In genomic region chr1:86569292-86569860, GRCm38 (mm10) we compare ENCODE assay signal across 25 mouse cellular contexts.
"Had no signal": no experiment of that assay in that cellular context is flagged by ENCODE, and none has a peak within 500 bp of the region (broad histone marks: within the 10 kb centered on the region; RNA-seq: fewer than 3 reads in every experiment).

No protein-coding gene starts in this region.

- H3K9me3 ChIP-seq: heart, embryonic 13.5 days; heart, embryonic 15.5 days; hindbrain, embryonic 10.5 days; hindbrain, embryonic 12.5 days; intestine, embryonic 15.5 days; limb, embryonic 13.5 days; limb, embryonic 15.5 days; liver, embryonic 12.5 days had no signal

- H3K4me1 ChIP-seq: heart, embryonic 15.5 days; hindbrain, embryonic 10.5 days; hindbrain, embryonic 12.5 days; intestine, embryonic 15.5 days; limb, embryonic 13.5 days; limb, embryonic 15.5 days had no signal

- H3K36me3 ChIP-seq: intestine, embryonic 15.5 days; liver, embryonic 12.5 days had no signal

- H3K27ac ChIP-seq: gastrocnemius, adult 2 months; heart, adult 2 months; heart, embryonic 13.5 days; heart, embryonic 15.5 days; hindbrain, embryonic 10.5 days; hindbrain, embryonic 12.5 days; hindbrain, embryonic 14.5 days; intestine, embryonic 15.5 days; layer of hippocampus, adult 2 months; left cerebral cortex, adult 2 months; limb, embryonic 13.5 days; limb, embryonic 15.5 days; liver, embryonic 12.5 days; liver, embryonic 14.5 days had no signal

- H3K4me3 ChIP-seq: gastrocnemius, adult 2 months; heart, adult 2 months; heart, embryonic 13.5 days; heart, embryonic 15.5 days; hindbrain, embryonic 10.5 days; hindbrain, embryonic 12.5 days; intestine, embryonic 15.5 days; layer of hippocampus, adult 2 months; left cerebral cortex, adult 2 months; limb, embryonic 13.5 days; limb, embryonic 15.5 days; liver, embryonic 12.5 days had no signal

- ATAC-seq: hindbrain, embryonic 16.5 days; inflammation-experienced regulatory T-cells, adult 6 months; intestine, embryonic 15.5 days; liver, embryonic 12.5 days had no signal

- H3K9ac ChIP-seq: heart, embryonic 13.5 days; heart, embryonic 15.5 days; hindbrain, embryonic 12.5 days; hindbrain, embryonic 14.5 days; intestine, embryonic 15.5 days; limb, embryonic 13.5 days; limb, embryonic 15.5 days; liver, embryonic 12.5 days; liver, embryonic 14.5 days had no signal

- DNase-seq: gastrocnemius, adult 2 months; gastrocnemius, postnatal 10 days; gastrocnemius, postnatal 25 days; heart, adult 11 months; heart, adult 2 months; heart, postnatal 4 days; kidney, adult 11 months; kidney, adult 2 months; kidney, postnatal 10 days; kidney, postnatal 25 days; kidney, postnatal 4 days had no signal
